Mouse (Mus musculus): Measurements from ENCODE around the gene Olfr346.

Olfr346 gene

DNA sequence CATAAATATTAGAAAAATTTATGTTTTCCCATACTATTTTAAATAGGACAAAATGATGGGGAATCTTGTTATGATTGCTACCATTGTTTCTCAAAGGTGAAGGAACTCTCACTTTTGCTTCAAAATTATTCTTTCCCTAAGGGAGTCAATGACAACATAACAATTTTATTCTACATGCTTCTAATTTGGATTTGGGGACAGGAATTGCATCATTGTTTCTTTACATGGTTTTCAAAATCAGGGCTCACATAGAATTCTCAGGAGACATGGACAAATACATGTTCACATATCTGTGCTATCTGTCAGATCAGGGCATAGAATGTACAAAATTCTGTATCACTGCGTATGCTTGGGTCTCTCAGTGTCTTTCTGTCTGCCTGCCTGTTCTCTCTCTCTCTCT lies at the start of gene Olfr346:
Gene Olfr346, plus strand, starts transcription at position 301 of the 400 bp plus-strand sequence.
- no peak for DNase-seq (ENCODE audit: low spot score)

GRCm38 (mm10) chr2:36639741-36640140 lies 45.8 kb upstream of the Olfr346 start, which contains the start of gene Olfr345:
Gene Olfr345, plus strand, starts transcription at chr2:36640041.
- no peak for DNase-seq (ENCODE audit: low spot score)

- no peak for DNase-seq (ENCODE audit: low spot score)
Measured at GRCm38 (mm10) chr2:36731602-36732001, 46.0 kb downstream of the Olfr346 start, which contains the start of gene Olfr347. Gene Olfr347, plus strand, starts transcription at chr2:36731902.

- DNase-seq (ENCODE audit: low spot score): no peak
Measured at GRCm38 (mm10) chr2:36736226-36736625, 50.6 kb downstream of the Olfr346 start.

All from testis, postnatal 10 days (tissue).